Mouse (Mus musculus): ENCODE measurements around the gene Tead1. TPM values are rescaled to one million over a fixed set of nuclear protein-coding genes. Genes with fewer than 3 reads are reported as not detected.
A peak's percentile ranks its signal among the peaks of the same experiment; 100 is the strongest.

Tead1 gene
- polyA plus RNA-seq, 1 experiment from 2014 or later, result 12.3 TPM

- 95% methylated on average over 4 of the region's 4 CpGs for WGBS
- Histone ChIP-seq H3K4me3 (ENCODE audit: low read depth, low read length) (no peak overlapping the region), H3K27me3 (ENCODE audit: control insufficient read depth, insufficient read depth, low read length) (no peaks in the 10 kb centered on the region), H3K4me1 (ENCODE audit: control insufficient read depth, insufficient read depth, low read length) (peaks cover 14% of the 10 kb centered on the region), H3K36me3 (ENCODE audit: control insufficient read depth, insufficient read depth, low read length) (no peaks in the 10 kb centered on the region), H3K27ac (ENCODE audit: low read depth, low read length) (no peak overlapping the region), H3K9me3 (ENCODE audit: control insufficient read depth, low read length) (no peaks in the 10 kb centered on the region), H3K9ac (ENCODE audit: low read length) (no peak overlapping the region), H3K4me2 (no peak overlapping the region)
- no peak for DNase-seq (ENCODE audit: low spot score, missing footprints)
- no peak for ATAC-seq (ENCODE audit: low FRiP score)
These were observed 94.5 kb downstream of the Tead1 start for GRCm38 (mm10) chr7:112773601-112774000.

GRCm38 (mm10) chr7:112775816-112776215 lies 96.7 kb downstream of the Tead1 start:
- no peaks in the 10 kb centered on the region for H3K27me3 ChIP-seq (ENCODE audit: control insufficient read depth, insufficient read depth, low read length)
- H3K9me3 ChIP-seq (ENCODE audit: control insufficient read depth, low read length), result no peaks in the 10 kb centered on the region
- 63% methylated on average over 5 of the region's 5 CpGs for WGBS
- H3K27ac ChIP-seq (ENCODE audit: low read depth, low read length), result no peak overlapping the region; the same call in 1 of the 2 replicates
- DNase-seq (ENCODE audit: low spot score, missing footprints), result no peak
- no peaks in the 10 kb centered on the region for H3K36me3 ChIP-seq (ENCODE audit: control insufficient read depth, insufficient read depth, low read length)
- H3K4me3 ChIP-seq (ENCODE audit: low read depth, low read length), result no peak overlapping the region
- ATAC-seq (ENCODE audit: low FRiP score), result no peak
- H3K4me2 ChIP-seq, result no peak overlapping the region
- 0 out of 2 replicates have a peak overlapping the region, but pooled peaks have one; percentile 5 for H3K9ac ChIP-seq (ENCODE audit: low read length)
- H3K4me1 ChIP-seq (ENCODE audit: control insufficient read depth, insufficient read depth, low read length), result peaks cover 20% of the 10 kb centered on the region

- Histone ChIP-seq H3K27ac (ENCODE audit: low read depth, low read length) (no peak overlapping the region), H3K4me2 (no peak overlapping the region), H3K9me3 (ENCODE audit: control insufficient read depth, low read length) (no peaks in the 10 kb centered on the region), H3K4me1 (ENCODE audit: control insufficient read depth, insufficient read depth, low read length) (peaks cover 20% of the 10 kb centered on the region), H3K36me3 (ENCODE audit: control insufficient read depth, insufficient read depth, low read length) (no peaks in the 10 kb centered on the region), H3K9ac (ENCODE audit: low read length) (no peak overlapping the region), H3K4me3 (ENCODE audit: low read depth, low read length) (no peak overlapping the region), H3K27me3 (ENCODE audit: control insufficient read depth, insufficient read depth, low read length) (no peaks in the 10 kb centered on the region)
- ATAC-seq (ENCODE audit: low FRiP score) (no peak), DNase-seq (ENCODE audit: low spot score, missing footprints) (no peak)
- WGBS, result 69% methylated on average over 5 of the region's 5 CpGs
These were observed 97.6 kb downstream of the Tead1 start for GRCm38 (mm10) chr7:112776670-112777069.

- Histone ChIP-seq H3K36me3 (ENCODE audit: control insufficient read depth, insufficient read depth, low read length) (no peaks in the 10 kb centered on the region), H3K27ac (ENCODE audit: low read depth, low read length) (no peak overlapping the region), H3K4me3 (ENCODE audit: low read depth, low read length) (no peak overlapping the region), H3K4me2 (no peak overlapping the region), H3K4me1 (ENCODE audit: control insufficient read depth, insufficient read depth, low read length) (peaks cover 20% of the 10 kb centered on the region), H3K9me3 (ENCODE audit: control insufficient read depth, low read length) (no peaks in the 10 kb centered on the region), H3K9ac (ENCODE audit: low read length) (no peak overlapping the region), H3K27me3 (ENCODE audit: control insufficient read depth, insufficient read depth, low read length) (no peaks in the 10 kb centered on the region)
- 42% methylated on average over 6 of the region's 6 CpGs for WGBS
- ATAC-seq (ENCODE audit: low FRiP score) (peak; percentile 63), DNase-seq (ENCODE audit: low spot score, missing footprints) (peak; percentile 90)
These were observed 100.5 kb downstream of the Tead1 start for GRCm38 (mm10) chr7:112779636-112780035.

- no peak for ATAC-seq (ENCODE audit: low FRiP score)
- H3K9me3 ChIP-seq (ENCODE audit: control insufficient read depth, low read length), result no peaks in the 10 kb centered on the region
These were observed 101.8 kb downstream of the Tead1 start for GRCm38 (mm10) chr7:112780910-112781309.

GRCm38 (mm10) chr7:112781987-112782386 lies 102.9 kb downstream of the Tead1 start:
- DNase-seq (ENCODE audit: low spot score, missing footprints), result no peak
- ATAC-seq (ENCODE audit: low FRiP score), result no peak
- no peaks in the 10 kb centered on the region for H3K9me3 ChIP-seq (ENCODE audit: control insufficient read depth, low read length)
- no peak overlapping the region for H3K27ac ChIP-seq (ENCODE audit: low read depth, low read length)
- H3K27me3 ChIP-seq (ENCODE audit: control insufficient read depth, insufficient read depth, low read length), result no peaks in the 10 kb centered on the region
- H3K4me1 ChIP-seq (ENCODE audit: control insufficient read depth, insufficient read depth, low read length), result peaks cover 16% of the 10 kb centered on the region
- no peaks in the 10 kb centered on the region for H3K36me3 ChIP-seq (ENCODE audit: control insufficient read depth, insufficient read depth, low read length)
- no peak overlapping the region for H3K4me2 ChIP-seq
- H3K9ac ChIP-seq (ENCODE audit: low read length), result no peak overlapping the region
- no peak overlapping the region for H3K4me3 ChIP-seq (ENCODE audit: low read depth, low read length)
- 77% methylated on average over 8 of the region's 8 CpGs for WGBS

More at GRCm38 (mm10) chr7:112780910-112781309, 101.8 kb downstream of the Tead1 start:
- Histone ChIP-seq H3K4me1 (ENCODE audit: control insufficient read depth, insufficient read depth, low read length) (peaks cover 13% of the 10 kb centered on the region), H3K27ac (ENCODE audit: low read depth, low read length) (no peak overlapping the region), H3K4me3 (ENCODE audit: low read depth, low read length) (no peak overlapping the region), H3K27me3 (ENCODE audit: control insufficient read depth, insufficient read depth, low read length) (no peaks in the 10 kb centered on the region), H3K36me3 (ENCODE audit: control insufficient read depth, insufficient read depth, low read length) (no peaks in the 10 kb centered on the region), H3K9ac (ENCODE audit: low read length) (no peak overlapping the region), H3K4me2 (no peak overlapping the region)
- WGBS, result 94% methylated on average over 6 of the region's 6 CpGs
- no peak for DNase-seq (ENCODE audit: low spot score, missing footprints)

- H3K4me3 ChIP-seq (ENCODE audit: low read depth, low read length), result no peak overlapping the region
- H3K36me3 ChIP-seq (ENCODE audit: control insufficient read depth, insufficient read depth, low read length), result no peaks in the 10 kb centered on the region
- H3K4me2 ChIP-seq, result no peak overlapping the region
- H3K9me3 ChIP-seq (ENCODE audit: control insufficient read depth, low read length), result no peaks in the 10 kb centered on the region
- DNase-seq (ENCODE audit: low spot score, missing footprints) (no peak), ATAC-seq (ENCODE audit: low FRiP score) (no peak)
- peaks cover 33% of the 10 kb centered on the region for H3K4me1 ChIP-seq (ENCODE audit: control insufficient read depth, insufficient read depth, low read length)
- WGBS, result 91% methylated on average over 3 of the region's 3 CpGs
- no peaks in the 10 kb centered on the region for H3K27me3 ChIP-seq (ENCODE audit: control insufficient read depth, insufficient read depth, low read length)
- no peak overlapping the region for H3K27ac ChIP-seq (ENCODE audit: low read depth, low read length)
- H3K9ac ChIP-seq (ENCODE audit: low read length), result no peak overlapping the region
These were observed 105.2 kb downstream of the Tead1 start for GRCm38 (mm10) chr7:112784278-112784677.

- ATAC-seq (ENCODE audit: low FRiP score) (no peak), DNase-seq (ENCODE audit: low spot score, missing footprints) (no peak)
- Histone ChIP-seq H3K4me2 (no peak overlapping the region), H3K27ac (ENCODE audit: low read depth, low read length) (no peak overlapping the region), H3K9me3 (ENCODE audit: control insufficient read depth, low read length) (no peaks in the 10 kb centered on the region), H3K9ac (ENCODE audit: low read length) (no peak overlapping the region), H3K36me3 (ENCODE audit: control insufficient read depth, insufficient read depth, low read length) (no peaks in the 10 kb centered on the region), H3K4me3 (ENCODE audit: low read depth, low read length) (no peak overlapping the region), H3K4me1 (ENCODE audit: control insufficient read depth, insufficient read depth, low read length) (peaks cover 27% of the 10 kb centered on the region), H3K27me3 (ENCODE audit: control insufficient read depth, insufficient read depth, low read length) (no peaks in the 10 kb centered on the region)
- WGBS, result 91% methylated on average over 7 of the region's 7 CpGs
These were observed 106.2 kb downstream of the Tead1 start for GRCm38 (mm10) chr7:112785271-112785670.

- H3K4me3 ChIP-seq (ENCODE audit: low read depth, low read length), result no peak overlapping the region
- no peak for DNase-seq (ENCODE audit: low spot score, missing footprints)
- H3K9ac ChIP-seq (ENCODE audit: low read length), result no peak overlapping the region
- peaks cover 27% of the 10 kb centered on the region for H3K4me1 ChIP-seq (ENCODE audit: control insufficient read depth, insufficient read depth, low read length)
- H3K9me3 ChIP-seq (ENCODE audit: control insufficient read depth, low read length), result no peaks in the 10 kb centered on the region
- no peak overlapping the region for H3K4me2 ChIP-seq
- no peak overlapping the region for H3K27ac ChIP-seq (ENCODE audit: low read depth, low read length)
- H3K36me3 ChIP-seq (ENCODE audit: control insufficient read depth, insufficient read depth, low read length), result no peaks in the 10 kb centered on the region
- H3K27me3 ChIP-seq (ENCODE audit: control insufficient read depth, insufficient read depth, low read length), result no peaks in the 10 kb centered on the region
- ATAC-seq (ENCODE audit: low FRiP score), result 0 out of 2 replicates have a peak, but pooled peaks have one; percentile 40
- 39% methylated on average over 7 of the region's 7 CpGs for WGBS
These were observed 107.6 kb downstream of the Tead1 start for GRCm38 (mm10) chr7:112786556-112787225.

All from midbrain, embryonic 11.5 days (tissue).